Mouse (Mus musculus): ENCODE measurements around the gene Trpm8. TPM values are rescaled to one million over a fixed set of nuclear protein-coding genes. Genes with fewer than 3 reads are reported as not detected.

Gene Trpm8
- polyA plus RNA-seq, 1 experiment from 2014 or later: not detected

GRCm38 (mm10) chr1:88255989-88256754, 21.3 kb upstream of the Trpm8 start:
- H3K4me3 ChIP-seq (ENCODE audit: inconsistent target): no peak overlapping the region
- H3K27ac ChIP-seq: no peak overlapping the region
- H3K36me3 ChIP-seq (ENCODE audit: inconsistent target): no peaks in the 10 kb centered on the region
- WGBS (ENCODE audit: missing documents): 85% methylated on average over 13 of the region's 13 CpGs
- H3K79me2 ChIP-seq (ENCODE audit: inconsistent target): no peaks in the 10 kb centered on the region

- Histone ChIP-seq H3K79me2 (ENCODE audit: inconsistent target) (no peaks in the 10 kb centered on the region), H3K36me3 (ENCODE audit: inconsistent target) (no peaks in the 10 kb centered on the region), H3K27ac (no peak overlapping the region), H3K4me3 (ENCODE audit: inconsistent target) (no peak overlapping the region)
- 83% methylated on average over 10 of the region's 10 CpGs for WGBS (ENCODE audit: missing documents)
These were observed 20.4 kb upstream of the Trpm8 start for GRCm38 (mm10) chr1:88256886-88257663.

- Histone ChIP-seq H3K27ac (no peak overlapping the region), H3K4me3 (ENCODE audit: inconsistent target) (no peak overlapping the region), H3K79me2 (ENCODE audit: inconsistent target) (no peaks in the 10 kb centered on the region), H3K36me3 (ENCODE audit: inconsistent target) (peaks cover under 1% of the 10 kb centered on the region; the same call in 1 of the 2 replicates)
- 85% methylated on average over 6 of the region's 6 CpGs for WGBS (ENCODE audit: missing documents)
These were observed 19.8 kb upstream of the Trpm8 start for GRCm38 (mm10) chr1:88257681-88258080.

- peaks cover 8% of the 10 kb centered on the region for H3K36me3 ChIP-seq (ENCODE audit: inconsistent target)
- H3K4me3 ChIP-seq (ENCODE audit: inconsistent target): no peak overlapping the region
- H3K79me2 ChIP-seq (ENCODE audit: inconsistent target): no peaks in the 10 kb centered on the region
- 72% methylated on average over 6 of the region's 6 CpGs for WGBS (ENCODE audit: missing documents)
- no peak overlapping the region for H3K27ac ChIP-seq
These were observed 19.1 kb upstream of the Trpm8 start for GRCm38 (mm10) chr1:88258361-88258760.

- H3K36me3 ChIP-seq (ENCODE audit: inconsistent target): peaks cover 15% of the 10 kb centered on the region
- H3K79me2 ChIP-seq (ENCODE audit: inconsistent target): no peaks in the 10 kb centered on the region
- 51% methylated on average over 8 of the region's 8 CpGs for WGBS (ENCODE audit: missing documents)
- H3K4me3 ChIP-seq (ENCODE audit: inconsistent target): no peak overlapping the region
- H3K27ac ChIP-seq: no peak overlapping the region
These were observed 18.4 kb upstream of the Trpm8 start for GRCm38 (mm10) chr1:88258881-88259642.

GRCm38 (mm10) chr1:88259643-88260024, 17.8 kb upstream of the Trpm8 start:
- Histone ChIP-seq H3K27ac (no peak overlapping the region), H3K4me3 (ENCODE audit: inconsistent target) (no peak overlapping the region), H3K36me3 (ENCODE audit: inconsistent target) (peaks cover 20% of the 10 kb centered on the region), H3K79me2 (ENCODE audit: inconsistent target) (no peaks in the 10 kb centered on the region)
- 85% methylated on average over 4 of the region's 4 CpGs for WGBS (ENCODE audit: missing documents)

GRCm38 (mm10) chr1:88260114-88260513, 17.3 kb upstream of the Trpm8 start:
- 82% methylated on average over 6 of the region's 6 CpGs for WGBS (ENCODE audit: missing documents)
- Histone ChIP-seq H3K4me3 (ENCODE audit: inconsistent target) (no peak overlapping the region), H3K36me3 (ENCODE audit: inconsistent target) (peaks cover 25% of the 10 kb centered on the region), H3K79me2 (ENCODE audit: inconsistent target) (no peaks in the 10 kb centered on the region), H3K27ac (no peak overlapping the region)

GRCm38 (mm10) chr1:88260604-88261377, 16.7 kb upstream of the Trpm8 start:
- H3K79me2 ChIP-seq (ENCODE audit: inconsistent target): no peaks in the 10 kb centered on the region
- 63% methylated on average over 10 of the region's 10 CpGs for WGBS (ENCODE audit: missing documents)
- H3K36me3 ChIP-seq (ENCODE audit: inconsistent target): peaks cover 32% of the 10 kb centered on the region
- H3K27ac ChIP-seq: no peak overlapping the region
- H3K4me3 ChIP-seq (ENCODE audit: inconsistent target): no peak overlapping the region

- no peaks in the 10 kb centered on the region for H3K79me2 ChIP-seq (ENCODE audit: inconsistent target)
- peaks cover 41% of the 10 kb centered on the region for H3K36me3 ChIP-seq (ENCODE audit: inconsistent target)
- 88% methylated on average over 7 of the region's 7 CpGs for WGBS (ENCODE audit: missing documents)
- no peak overlapping the region for H3K4me3 ChIP-seq (ENCODE audit: inconsistent target)
- H3K27ac ChIP-seq: no peak overlapping the region
These were observed 15.8 kb upstream of the Trpm8 start for GRCm38 (mm10) chr1:88261706-88262105.

GRCm38 (mm10) chr1:88262255-88262654, 15.2 kb upstream of the Trpm8 start:
- Histone ChIP-seq H3K4me3 (ENCODE audit: inconsistent target) (no peak overlapping the region), H3K79me2 (ENCODE audit: inconsistent target) (no peaks in the 10 kb centered on the region), H3K36me3 (ENCODE audit: inconsistent target) (peaks cover 47% of the 10 kb centered on the region), H3K27ac (no peak overlapping the region)
- WGBS (ENCODE audit: missing documents): 48% methylated on average over 4 of the region's 4 CpGs

- Histone ChIP-seq H3K27ac (no peak overlapping the region), H3K79me2 (ENCODE audit: inconsistent target) (no peaks in the 10 kb centered on the region), H3K36me3 (ENCODE audit: inconsistent target) (peaks cover 54% of the 10 kb centered on the region), H3K4me3 (ENCODE audit: inconsistent target) (no peak overlapping the region)
- 73% methylated on average over 6 of the region's 6 CpGs for WGBS (ENCODE audit: missing documents)
These were observed 14.5 kb upstream of the Trpm8 start for GRCm38 (mm10) chr1:88262961-88263360.

GRCm38 (mm10) chr1:88263778-88264177, 13.7 kb upstream of the Trpm8 start:
- Histone ChIP-seq H3K36me3 (ENCODE audit: inconsistent target) (peaks cover 62% of the 10 kb centered on the region), H3K4me3 (ENCODE audit: inconsistent target) (no peak overlapping the region), H3K79me2 (ENCODE audit: inconsistent target) (no peaks in the 10 kb centered on the region), H3K27ac (no peak overlapping the region)
- 92% methylated on average over 5 of the region's 5 CpGs for WGBS (ENCODE audit: missing documents)

GRCm38 (mm10) chr1:88264237-88264868, 13.1 kb upstream of the Trpm8 start:
- no peak overlapping the region for H3K27ac ChIP-seq
- H3K36me3 ChIP-seq (ENCODE audit: inconsistent target): peaks cover 68% of the 10 kb centered on the region
- no peak overlapping the region for H3K4me3 ChIP-seq (ENCODE audit: inconsistent target)
- H3K79me2 ChIP-seq (ENCODE audit: inconsistent target): no peaks in the 10 kb centered on the region
- WGBS (ENCODE audit: missing documents): 93% methylated on average over 7 of the region's 7 CpGs

- H3K36me3 ChIP-seq (ENCODE audit: inconsistent target): peaks cover 73% of the 10 kb centered on the region
- WGBS (ENCODE audit: missing documents): 75% methylated on average over 4 of the region's 4 CpGs
- H3K27ac ChIP-seq: no peak overlapping the region
- H3K79me2 ChIP-seq (ENCODE audit: inconsistent target): no peaks in the 10 kb centered on the region
- no peak overlapping the region for H3K4me3 ChIP-seq (ENCODE audit: inconsistent target)
These were observed 12.6 kb upstream of the Trpm8 start for GRCm38 (mm10) chr1:88264869-88265240.
